Mouse (Mus musculus) forelimb bud, embryonic 11.5 days (tissue): ENCODE measurements around the gene Gm20831.
"Not testable (repeated sequence)": the region's sequence is repeated elsewhere in the genome, so short reads cannot be mapped to it uniquely, and the experiment has no call there.

ENCODE experiments used
- DNase-seq: peaks from one replicate; pipeline ENCODE4 v3.0.0-alpha.2; 2012; ENCODE audit warnings: low read depth, low spot score

Gene Gm20831

GRCm38 (mm10) chrY:17874441-17874840, at the start of gene Gm20831, which contains the start of gene Gm20772:
TSS of gene Gm20831 (plus strand) at chrY:17874741.
TSS of gene Gm20772 (plus strand) at chrY:17874741.
- DNase-seq, result not testable (repeated sequence)

DNA sequence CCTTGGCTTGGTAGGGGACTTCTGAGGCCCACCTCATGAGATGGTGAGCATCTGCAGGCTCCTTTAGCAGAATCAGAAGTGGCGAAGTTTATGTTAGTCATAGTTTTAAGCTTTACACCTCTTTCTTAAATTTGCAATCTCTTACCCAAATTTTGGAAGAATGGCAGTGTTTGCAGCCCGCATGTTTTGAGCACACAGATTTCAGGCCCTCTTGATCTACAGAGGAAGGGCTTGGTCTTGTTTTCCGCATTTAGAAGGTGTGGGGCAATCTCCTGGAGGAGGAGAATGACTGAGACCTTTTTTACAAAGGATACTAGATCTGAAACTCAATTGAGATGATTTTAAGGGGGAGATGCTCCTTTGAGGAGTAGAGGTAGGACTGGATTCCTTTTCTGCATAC, 28.4 kb upstream of the Gm20831 start, which contains the start of gene Gm21904:
Gene Gm21904, minus strand, starts transcription at position 101 of the 400 bp plus-strand sequence.
- not testable (repeated sequence) for DNase-seq

- not testable (repeated sequence) for DNase-seq
These were observed 62.7 kb downstream of the Gm20831 start, which contains the start of gene Srsy for GRCm38 (mm10) chrY:17937230-17937629. TSS of gene Srsy (minus strand) at chrY:17937330.
